Mouse (Mus musculus): ENCODE measurements at regions not wholly inside any gene's neighbourhood (a gene's known extent, or its start where the extent isn't known, plus 50 kb on each side); places are given as distances from the start of the nearest gene placed in this dataset.

DNA sequence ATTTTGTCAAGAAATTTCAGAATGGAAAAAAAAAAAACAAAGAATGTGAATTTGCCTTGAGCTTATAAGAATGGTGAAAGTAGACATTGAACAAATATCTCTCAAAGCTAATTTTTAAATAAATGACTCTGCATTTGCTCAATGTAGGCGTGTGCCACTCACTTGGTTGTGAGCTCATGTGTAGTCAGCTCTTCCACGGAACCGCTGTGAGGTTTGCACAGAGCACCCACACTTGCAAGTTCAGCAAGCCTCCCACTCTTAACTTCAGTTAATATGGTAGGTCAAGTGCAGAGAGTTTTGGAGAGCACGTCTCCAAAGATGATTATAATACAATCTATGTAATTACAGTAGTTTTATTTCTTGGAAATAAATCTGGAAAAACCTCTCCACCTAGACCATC is 479.9 kb upstream of the Mef2c start:
- DNase-seq (ENCODE audit: low read depth, low spot score): no peak

GRCm38 (mm10) chr13:83035962-83036361 is 467.9 kb upstream of the Mef2c start:
- no peak for DNase-seq (ENCODE audit: low read depth, low spot score)

DNA sequence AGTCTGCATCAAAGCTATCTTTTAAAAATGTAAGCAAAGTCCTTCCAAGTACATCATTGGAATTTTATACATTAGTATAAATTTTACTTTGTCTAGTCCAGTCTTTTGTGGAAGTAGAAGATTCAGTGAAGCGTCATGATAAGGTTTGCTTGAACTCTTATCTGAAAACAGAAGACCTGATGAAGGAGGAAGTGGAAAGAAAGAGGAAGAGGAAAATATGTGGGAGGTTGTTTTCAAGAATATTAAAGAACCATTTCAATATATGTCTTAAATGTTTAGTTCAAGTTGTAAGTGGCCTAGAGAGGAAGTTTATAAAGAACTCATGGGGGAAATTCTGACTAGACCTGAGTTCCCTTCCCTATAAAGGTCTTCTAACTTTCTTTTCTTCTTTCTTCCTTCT is 462.3 kb upstream of the Mef2c start:
- DNase-seq (ENCODE audit: low read depth, low spot score): no peak

DNA sequence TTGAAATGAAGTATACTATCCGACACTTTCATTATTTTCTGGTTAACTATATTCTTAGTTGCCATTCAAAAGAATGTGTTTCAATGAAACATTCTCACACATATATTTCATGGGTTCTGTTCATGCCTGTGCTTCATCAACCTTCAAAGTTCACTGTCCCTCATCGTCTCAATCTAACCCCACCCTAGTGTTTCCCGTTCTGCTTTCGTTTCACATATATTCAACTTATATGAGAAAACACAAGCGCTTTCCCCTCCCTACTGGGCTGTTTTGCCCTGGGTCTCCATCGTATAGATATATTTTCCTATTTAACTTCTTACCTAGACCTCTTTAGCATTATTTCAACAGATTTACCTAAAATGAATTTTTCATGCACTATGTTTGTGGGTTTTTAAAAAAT is 458.3 kb upstream of the Mef2c start:
- DNase-seq (ENCODE audit: low read depth, low spot score): no peak

DNA sequence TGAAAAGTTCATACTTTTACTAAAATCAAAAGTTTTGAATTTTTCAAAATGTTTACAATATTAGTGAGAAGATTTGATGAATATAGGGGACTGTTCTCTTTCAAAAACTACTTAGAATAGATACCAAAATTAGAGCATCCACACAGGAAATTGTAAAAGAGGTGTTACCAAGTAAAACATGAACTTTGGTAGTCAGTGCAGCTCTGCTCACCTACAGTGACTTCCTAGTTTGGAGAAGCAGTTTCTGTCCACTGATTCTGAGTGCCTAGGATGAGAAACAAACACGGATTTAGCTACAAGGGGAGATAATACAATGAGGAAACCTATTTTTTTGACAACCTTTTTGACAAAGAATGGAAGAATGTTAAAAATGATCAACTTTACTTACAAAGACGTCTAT is 457.9 kb upstream of the Mef2c start:
- no peak for DNase-seq (ENCODE audit: low read depth, low spot score)

GRCm38 (mm10) chr13:83046571-83047123 is 457.2 kb upstream of the Mef2c start:
- DNase-seq (ENCODE audit: low read depth, low spot score): no peak

DNA sequence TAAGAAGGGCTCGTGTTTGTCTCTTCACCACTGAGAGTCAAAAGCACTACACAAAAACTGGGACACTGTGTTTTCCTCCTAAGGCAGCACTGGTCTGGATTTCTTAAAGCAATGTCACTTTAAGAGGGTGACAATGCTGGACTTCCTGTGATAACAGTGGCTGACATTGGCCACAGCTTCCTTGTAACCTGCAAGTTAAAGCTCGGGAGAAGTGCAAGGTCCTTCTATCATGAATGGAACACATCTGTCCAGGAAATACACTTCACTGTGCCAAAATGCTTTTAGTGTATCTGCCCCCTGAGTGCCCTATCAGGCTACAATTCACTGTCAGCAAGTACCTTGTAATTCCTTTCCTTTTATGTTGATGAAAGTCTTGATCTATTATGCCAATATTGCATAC is 448.0 kb upstream of the Mef2c start:
- DNase-seq (ENCODE audit: low read depth, low spot score): no peak

DNA sequence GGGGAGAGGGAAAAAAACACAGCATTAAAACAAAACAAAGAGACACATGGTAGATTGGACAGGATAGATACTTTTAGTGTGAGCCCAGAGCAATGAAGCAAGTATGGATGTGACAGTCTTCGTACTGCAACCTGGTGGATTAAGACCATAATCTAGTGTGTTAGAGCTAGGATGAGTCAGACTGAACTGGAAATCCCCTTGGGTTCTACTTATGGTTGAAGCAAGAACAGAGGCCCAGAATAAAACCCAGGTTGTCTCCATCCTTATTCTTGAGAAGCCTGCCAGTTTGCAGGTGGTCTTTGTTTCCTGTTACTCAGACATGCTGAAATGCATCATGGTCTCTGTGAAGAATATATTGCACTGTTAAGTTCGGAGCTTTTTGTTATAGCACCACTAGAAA is 447.4 kb upstream of the Mef2c start:
- no peak for DNase-seq (ENCODE audit: low read depth, low spot score)

DNA sequence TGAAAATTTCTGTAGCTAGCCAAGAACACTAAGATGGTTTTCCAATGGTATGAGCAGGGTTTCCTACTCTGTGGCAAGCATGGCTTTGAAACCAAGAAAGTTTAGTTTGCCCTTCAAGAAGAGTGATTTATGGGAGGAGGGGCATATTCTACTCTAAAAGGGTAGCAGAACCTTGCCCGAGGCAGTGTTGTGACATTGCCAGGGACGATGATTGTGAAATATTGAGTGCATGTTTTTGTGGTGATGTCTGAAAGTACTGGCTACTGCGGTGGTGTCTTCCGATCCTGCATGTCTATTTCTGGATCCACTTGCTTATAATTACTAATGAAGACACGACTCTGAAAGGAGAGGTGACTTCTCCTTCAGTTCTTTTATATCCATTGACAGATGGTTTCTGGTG is 439.1 kb upstream of the Mef2c start:
- DNase-seq (ENCODE audit: low read depth, low spot score): no peak

DNA sequence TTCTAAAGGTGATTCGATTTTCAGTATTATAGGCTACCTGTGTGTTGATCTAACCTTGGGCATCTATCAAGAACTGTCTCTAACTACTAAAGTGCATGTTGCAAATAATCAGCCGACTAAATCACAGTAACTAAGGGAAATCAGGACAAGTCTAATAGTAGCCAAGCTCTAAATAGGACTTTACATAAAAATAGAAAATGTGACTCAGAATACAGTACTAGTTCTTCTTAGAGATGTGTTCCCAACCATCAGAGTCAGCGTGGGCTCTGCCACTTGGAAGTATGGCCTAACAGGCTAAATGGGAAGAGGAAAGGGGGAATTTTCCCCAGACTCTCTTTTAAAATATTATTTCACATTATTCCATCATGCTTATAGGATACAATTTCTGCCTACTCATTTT is 438.6 kb upstream of the Mef2c start:
- DNase-seq (ENCODE audit: low read depth, low spot score): no peak

GRCm38 (mm10) chr13:83066115-83066753 is 437.6 kb upstream of the Mef2c start:
- no peak for DNase-seq (ENCODE audit: low read depth, low spot score)

GRCm38 (mm10) chr13:83067496-83067895 is 436.3 kb upstream of the Mef2c start:
- no peak for DNase-seq (ENCODE audit: low read depth, low spot score)

GRCm38 (mm10) chr13:83068588-83068987 is 435.2 kb upstream of the Mef2c start:
- no peak for DNase-seq (ENCODE audit: low read depth, low spot score)

- no peak for DNase-seq (ENCODE audit: low read depth, low spot score)
Observed at GRCm38 (mm10) chr13:83069293-83069692, 434.5 kb upstream of the Mef2c start.

DNA sequence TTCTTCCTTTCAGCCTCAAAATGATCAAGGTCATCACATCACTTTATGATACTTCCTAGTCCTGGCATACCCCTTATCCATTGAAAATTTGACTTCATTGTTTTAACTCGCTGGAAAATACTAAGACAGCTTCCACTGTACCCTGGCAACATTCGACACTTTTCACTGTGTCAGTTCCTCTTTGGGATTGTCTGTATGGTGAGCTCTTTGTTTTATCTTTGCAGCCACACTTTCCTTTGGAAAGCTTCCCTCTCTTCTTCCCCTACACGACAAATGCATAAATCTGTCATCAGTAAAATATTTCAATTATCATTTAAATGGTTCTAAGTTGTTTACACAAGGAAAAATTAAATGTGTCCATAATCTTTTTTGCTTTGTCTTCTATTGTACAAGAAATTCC is 431.8 kb upstream of the Mef2c start:
- no peak for DNase-seq (ENCODE audit: low read depth, low spot score)

GRCm38 (mm10) chr13:83074219-83074965 is 429.4 kb upstream of the Mef2c start:
- no peak for DNase-seq (ENCODE audit: low read depth, low spot score)

DNA sequence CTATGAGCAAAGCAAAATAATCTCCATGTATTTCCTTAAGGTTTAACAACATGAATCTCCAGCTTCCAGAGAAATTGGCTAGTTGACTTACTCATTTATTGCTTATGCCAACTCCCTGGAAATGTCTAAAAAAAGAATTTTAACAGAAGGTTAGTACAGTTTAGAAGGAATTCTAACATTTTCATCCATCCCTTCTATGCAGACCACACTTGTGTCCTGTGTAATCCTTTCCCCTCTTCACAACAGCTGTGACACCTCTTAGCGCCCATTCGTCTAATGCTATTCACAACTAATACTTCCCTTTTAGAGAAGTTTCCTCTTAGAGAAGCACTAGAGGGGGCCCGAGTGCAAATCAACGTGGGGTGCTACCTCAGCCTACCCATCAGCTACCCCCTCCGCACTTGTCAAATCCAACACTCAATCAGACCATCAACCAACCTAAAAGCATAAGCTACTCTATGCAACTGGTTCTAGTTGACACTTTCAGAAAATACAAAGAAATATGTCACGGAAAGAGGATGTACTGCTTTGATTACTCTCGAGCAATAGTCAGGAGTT is 428.4 kb upstream of the Mef2c start:
- no peak for DNase-seq (ENCODE audit: low read depth, low spot score)

- DNase-seq (ENCODE audit: low read depth, low spot score): no peak
Observed at GRCm38 (mm10) chr13:83076611-83077010, 427.2 kb upstream of the Mef2c start.

GRCm38 (mm10) chr13:83077085-83077484 is 426.7 kb upstream of the Mef2c start:
- no peak for DNase-seq (ENCODE audit: low read depth, low spot score)

DNA sequence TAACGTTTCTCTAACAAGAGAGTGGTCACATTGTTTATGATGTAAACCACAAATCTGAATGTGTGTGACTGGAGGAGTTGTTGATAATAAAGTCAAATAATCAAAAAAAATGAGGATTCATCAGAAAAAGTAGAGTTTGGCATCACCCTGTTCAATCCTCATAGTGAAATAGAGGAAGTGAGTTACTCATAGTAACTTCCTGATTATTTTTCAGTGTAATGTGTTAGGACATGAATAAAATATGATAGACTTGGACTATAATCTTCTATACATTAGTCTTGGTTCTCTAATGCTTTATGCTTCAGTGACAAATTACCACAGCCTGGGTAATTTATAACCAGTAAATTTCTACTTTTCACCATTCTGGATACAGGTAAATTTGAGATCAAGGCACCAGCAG is 424.5 kb upstream of the Mef2c start:
- DNase-seq (ENCODE audit: low read depth, low spot score): no peak

DNA sequence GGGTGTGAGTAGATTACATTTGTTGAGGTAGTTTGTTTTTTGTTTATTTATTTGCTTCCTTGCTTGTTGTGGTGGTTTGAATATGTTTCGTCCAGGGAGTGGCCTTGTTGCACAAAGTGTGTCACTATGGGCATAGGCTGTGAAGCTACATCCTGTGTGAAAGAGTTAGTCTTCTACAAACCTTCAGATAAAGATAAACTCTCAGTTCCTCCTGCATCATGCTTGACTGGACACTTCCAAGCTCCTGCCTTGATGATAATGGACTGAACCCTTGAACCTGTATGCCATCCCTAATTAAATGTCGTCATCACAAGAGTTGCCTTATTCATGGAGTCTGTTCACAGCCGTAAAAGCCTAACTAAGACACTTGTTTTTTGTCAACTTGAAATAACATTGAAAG is 418.9 kb upstream of the Mef2c start:
- no peak for DNase-seq (ENCODE audit: low read depth, low spot score)

DNA sequence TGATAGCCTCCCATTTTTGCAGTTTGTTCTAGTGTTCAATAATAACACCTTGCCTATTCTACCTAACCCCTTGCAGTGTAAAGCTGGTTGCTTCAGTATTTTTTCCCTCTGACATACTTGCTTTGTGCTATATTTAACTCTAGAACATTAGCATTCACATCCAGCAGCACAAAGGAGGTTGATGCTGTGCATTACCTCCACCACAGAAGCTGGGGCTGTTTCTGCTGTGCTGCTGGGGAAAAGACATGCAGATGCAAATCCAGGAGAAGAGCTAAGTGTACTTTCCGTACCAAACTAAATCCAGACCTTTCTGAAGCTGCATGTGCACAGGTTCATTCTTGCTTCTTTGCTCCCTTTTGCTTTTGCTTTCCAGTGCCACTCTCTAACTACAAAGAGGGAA is 403.9 kb upstream of the Mef2c start:
- DNase-seq (ENCODE audit: low read depth, low spot score): no peak

GRCm38 (mm10) chr13:83110610-83111009 is 393.2 kb upstream of the Mef2c start:
- DNase-seq (ENCODE audit: low read depth, low spot score): no peak

Measured in ZHBTc4 (cell line).